Comparison of ENCODE assay signal across 1 mouse cellular context in the genomic region with DNA sequence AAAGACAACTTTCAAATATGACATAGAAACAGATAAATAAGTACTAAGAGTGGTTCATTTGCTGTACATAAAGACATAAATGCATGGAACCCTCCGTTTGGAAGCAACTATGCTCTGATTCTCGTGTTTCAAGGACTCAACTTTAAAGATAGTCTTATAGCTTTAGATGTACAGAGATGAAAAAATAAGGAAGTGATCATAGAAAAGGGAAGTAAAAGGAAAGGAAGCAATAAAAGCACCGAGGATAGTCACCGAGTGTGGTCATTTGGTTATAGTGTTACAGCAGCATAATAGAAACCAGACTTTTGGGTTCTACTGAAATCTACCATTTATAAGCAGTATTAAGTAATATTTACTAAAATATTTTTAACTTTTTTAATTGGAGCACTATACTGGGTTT.
TF ChIP-seq lines count a peak whose summit lies in the region.

No protein-coding gene starts in this region.

TF ChIP-seq in CH12.LX, 34 proteins besides CTCF, POLR2A, EP300 and RAD21 (continued from another document):
- no peak for TF ChIP-seq ZKSCAN1 (IDR thresholded peaks at IDR 0.05; ENCODE audit: borderline replicate concordance, low read depth, low read length)
